Mouse (Mus musculus) erythroblast, embryonic 14.5 days (primary cell): ENCODE results near the gene Dhx32.

Source experiments
- GATA1 ChIP-seq: IDR thresholded peaks from 2 replicates; pipeline ENCODE4 v1.6.1; 2012; ENCODE audit warnings: low read length, inconsistent platforms, mixed read lengths
- TAL1 ChIP-seq: IDR thresholded peaks from 3 replicates; pipeline ENCODE4 v1.6.1; 2012; ENCODE audit warnings: low read length, inconsistent platforms, mixed read lengths

- TF ChIP-seq TAL1 (no peak), GATA1 (no peak)
Observed at GRCm38 (mm10) chr7:133676002-133676401, 106.5 kb downstream of the Dhx32 start.
